Mouse (Mus musculus): ENCODE measurements around the gene Unc13a. TPM values are rescaled to one million over a fixed set of nuclear protein-coding genes. Genes with fewer than 3 reads are reported as not detected.
A peak's percentile ranks its signal among the peaks of the same experiment; 100 is the strongest.

The Unc13a gene
- polyA plus RNA-seq, 1 experiment from 2014 or later = 5.4 TPM

GRCm38 (mm10) chr8:71602666-71603334, 68.8 kb downstream of the Unc13a start:
- H3K9ac ChIP-seq (ENCODE audit: low read length) = no peak overlapping the region
- peaks cover 13% of the 10 kb centered on the region for H3K4me1 ChIP-seq (ENCODE audit: control insufficient read depth, insufficient read depth, low read length)
- 3% methylated on average over 32 of the region's 32 CpGs for WGBS
- no peak overlapping the region for H3K27ac ChIP-seq (ENCODE audit: low read depth, low read length)
- H3K4me3 ChIP-seq (ENCODE audit: low read depth, low read length) = peak overlapping the region; percentile 20
- DNase-seq (ENCODE audit: low spot score, missing footprints) (peak; percentile 93), ATAC-seq (ENCODE audit: low FRiP score) (peak; percentile 72)
- peak overlapping the region; percentile 38 for H3K4me2 ChIP-seq
- H3K36me3 ChIP-seq (ENCODE audit: control insufficient read depth, insufficient read depth, low read length) = no peaks in the 10 kb centered on the region
- no peaks in the 10 kb centered on the region for H3K9me3 ChIP-seq (ENCODE audit: control insufficient read depth, low read length)
- peaks cover 34% of the 10 kb centered on the region for H3K27me3 ChIP-seq (ENCODE audit: control insufficient read depth, insufficient read depth, low read length)

DNA sequence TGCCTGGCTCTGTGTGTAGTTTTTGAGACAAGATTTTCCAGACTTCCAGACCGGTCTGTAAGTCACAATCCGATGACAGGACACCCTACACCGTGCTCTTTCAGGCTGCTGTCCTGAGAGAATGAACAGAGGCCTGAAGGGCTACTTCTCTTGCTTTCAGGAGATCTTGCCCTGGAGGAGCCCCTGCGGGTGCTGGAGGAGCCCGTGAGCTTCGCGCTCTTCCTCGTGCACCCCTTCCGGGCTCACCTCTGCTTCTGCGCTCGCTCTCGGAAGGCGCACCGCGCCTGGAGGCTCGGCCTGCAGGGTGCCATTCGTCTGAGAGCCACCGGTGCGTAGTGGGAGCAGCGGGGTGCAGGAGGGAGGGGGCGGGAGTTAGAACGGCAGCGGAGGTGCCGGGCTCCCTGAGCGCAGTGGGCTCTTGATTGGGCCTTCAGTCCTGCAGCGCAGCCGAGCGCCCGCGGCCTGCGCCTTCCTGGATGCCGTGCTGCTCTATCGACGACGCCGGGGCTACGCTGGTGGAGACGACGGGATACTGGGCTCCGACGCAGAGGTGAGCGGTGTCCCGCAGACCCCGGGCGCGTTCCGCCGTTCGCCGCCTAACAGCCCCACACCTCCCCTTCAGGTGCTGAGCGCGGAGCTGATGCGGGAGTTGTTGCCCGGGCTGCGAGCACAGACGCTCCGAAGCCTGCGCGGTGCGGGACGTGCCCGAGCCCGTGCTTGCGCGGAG, 69.5 kb downstream of the Unc13a start:
- ATAC-seq (ENCODE audit: low FRiP score) (no peak; the same call in 1 of the 2 replicates), DNase-seq (ENCODE audit: low spot score, missing footprints) (peak; percentile 90)
- Histone ChIP-seq H3K9ac (ENCODE audit: low read length) (no peak overlapping the region), H3K9me3 (ENCODE audit: control insufficient read depth, low read length) (no peaks in the 10 kb centered on the region), H3K36me3 (ENCODE audit: control insufficient read depth, insufficient read depth, low read length) (no peaks in the 10 kb centered on the region), H3K4me3 (ENCODE audit: low read depth, low read length) (peak overlapping the region; percentile 20; the same call in 1 of the 2 replicates), H3K4me1 (ENCODE audit: control insufficient read depth, insufficient read depth, low read length) (peaks cover 13% of the 10 kb centered on the region), H3K4me2 (peak overlapping the region; percentile 38), H3K27me3 (ENCODE audit: control insufficient read depth, insufficient read depth, low read length) (peaks cover 34% of the 10 kb centered on the region), H3K27ac (ENCODE audit: low read depth, low read length) (no peak overlapping the region)
- 3% methylated on average over 64 of the region's 65 CpGs for WGBS

DNA sequence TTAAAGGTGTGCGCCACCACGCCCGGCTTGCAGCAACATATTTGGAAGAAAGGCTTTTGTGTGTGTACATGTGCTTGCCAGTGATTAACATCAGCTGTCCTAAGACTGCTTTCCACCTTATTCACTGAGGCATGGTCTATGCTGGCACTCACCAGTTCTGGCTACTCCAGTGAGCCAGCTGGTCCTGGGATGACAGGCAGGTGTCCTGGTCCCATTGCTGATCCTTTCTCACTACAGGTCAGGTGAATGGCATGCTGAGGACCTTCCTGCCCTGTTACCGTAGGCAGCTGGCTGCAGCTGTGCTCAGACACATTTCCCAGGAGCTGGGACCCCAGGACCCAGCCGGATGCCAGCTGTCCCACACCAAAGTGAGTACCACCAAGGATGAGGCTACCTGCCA, 72.7 kb downstream of the Unc13a start:
- no peaks in the 10 kb centered on the region for H3K36me3 ChIP-seq (ENCODE audit: control insufficient read depth, insufficient read depth, low read length)
- no peaks in the 10 kb centered on the region for H3K9me3 ChIP-seq (ENCODE audit: control insufficient read depth, low read length)
- DNase-seq (ENCODE audit: low spot score, missing footprints) = no peak
- no peak for ATAC-seq (ENCODE audit: low FRiP score)
- peaks cover 21% of the 10 kb centered on the region for H3K4me1 ChIP-seq (ENCODE audit: control insufficient read depth, insufficient read depth, low read length)
- 96% methylated on average over 5 of the region's 5 CpGs for WGBS
- H3K4me3 ChIP-seq (ENCODE audit: low read depth, low read length) = no peak overlapping the region
- no peak overlapping the region for H3K27ac ChIP-seq (ENCODE audit: low read depth, low read length)
- H3K4me2 ChIP-seq = no peak overlapping the region
- no peak overlapping the region for H3K9ac ChIP-seq (ENCODE audit: low read length)
- H3K27me3 ChIP-seq (ENCODE audit: control insufficient read depth, insufficient read depth, low read length) = peaks cover 31% of the 10 kb centered on the region

- Histone ChIP-seq H3K4me3 (ENCODE audit: low read depth, low read length) (no peak overlapping the region), H3K27ac (ENCODE audit: low read depth, low read length) (no peak overlapping the region), H3K4me2 (no peak overlapping the region), H3K9ac (ENCODE audit: low read length) (no peak overlapping the region), H3K36me3 (ENCODE audit: control insufficient read depth, insufficient read depth, low read length) (no peaks in the 10 kb centered on the region), H3K9me3 (ENCODE audit: control insufficient read depth, low read length) (no peaks in the 10 kb centered on the region), H3K4me1 (ENCODE audit: control insufficient read depth, insufficient read depth, low read length) (peaks cover 21% of the 10 kb centered on the region), H3K27me3 (ENCODE audit: control insufficient read depth, insufficient read depth, low read length) (peaks cover 26% of the 10 kb centered on the region)
- DNase-seq (ENCODE audit: low spot score, missing footprints) (no peak), ATAC-seq (ENCODE audit: low FRiP score) (no peak)
Measured at GRCm38 (mm10) chr8:71598375-71598774, 73.2 kb downstream of the Unc13a start.

DNA sequence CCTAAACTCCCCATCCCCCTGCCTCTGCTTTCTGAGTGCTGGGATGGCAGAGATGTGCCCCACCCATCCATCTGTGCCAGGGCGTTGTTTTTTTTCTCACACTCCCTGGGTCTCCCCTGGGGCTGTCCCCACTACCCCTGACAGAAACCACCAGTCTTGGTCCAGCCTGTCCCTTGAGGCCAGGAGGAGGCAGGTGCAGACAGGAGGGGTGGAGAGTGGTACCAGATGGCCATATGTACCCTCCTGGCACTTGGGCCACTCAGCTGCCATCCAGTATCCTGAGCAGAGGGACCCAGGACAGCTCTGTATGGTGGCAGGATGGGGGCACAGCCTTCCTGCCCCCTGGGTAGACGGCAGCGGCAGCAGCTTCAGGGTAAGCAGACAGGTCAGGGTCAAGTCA, 74.1 kb downstream of the Unc13a start, which contains the start of gene Fam129c:
Gene Fam129c, plus strand, starts transcription at position 198 of the 400 bp plus-strand sequence.
- 84% methylated on average over 3 of the region's 3 CpGs for WGBS
- Histone ChIP-seq H3K4me1 (ENCODE audit: control insufficient read depth, insufficient read depth, low read length) (peaks cover 22% of the 10 kb centered on the region), H3K9me3 (ENCODE audit: control insufficient read depth, low read length) (no peaks in the 10 kb centered on the region), H3K27ac (ENCODE audit: low read depth, low read length) (no peak within 1 kb of the TSS; the same call in 1 of the 2 replicates), H3K4me2 (no peak within 1 kb of the TSS), H3K27me3 (ENCODE audit: control insufficient read depth, insufficient read depth, low read length) (peaks cover 17% of the 10 kb centered on the region), H3K9ac (ENCODE audit: low read length) (no peak within 1 kb of the TSS), H3K36me3 (ENCODE audit: control insufficient read depth, insufficient read depth, low read length) (no peaks in the 10 kb centered on the region), H3K4me3 (ENCODE audit: low read depth, low read length) (no peak within 1 kb of the TSS)
- ATAC-seq (ENCODE audit: low FRiP score) (no peak), DNase-seq (ENCODE audit: low spot score, missing footprints) (no peak)

- H3K4me3 ChIP-seq (ENCODE audit: low read depth, low read length) = no peak overlapping the region
- peaks cover 16% of the 10 kb centered on the region for H3K4me1 ChIP-seq (ENCODE audit: control insufficient read depth, insufficient read depth, low read length)
- H3K4me2 ChIP-seq = no peak overlapping the region
- no peak overlapping the region for H3K27ac ChIP-seq (ENCODE audit: low read depth, low read length)
- no peaks in the 10 kb centered on the region for H3K9me3 ChIP-seq (ENCODE audit: control insufficient read depth, low read length)
- DNase-seq (ENCODE audit: low spot score, missing footprints) (no peak), ATAC-seq (ENCODE audit: low FRiP score) (no peak)
- H3K27me3 ChIP-seq (ENCODE audit: control insufficient read depth, insufficient read depth, low read length) = peaks cover 11% of the 10 kb centered on the region
- no peak overlapping the region for H3K9ac ChIP-seq (ENCODE audit: low read length)
- 82% methylated on average over 4 of the region's 4 CpGs for WGBS
- H3K36me3 ChIP-seq (ENCODE audit: control insufficient read depth, insufficient read depth, low read length) = no peaks in the 10 kb centered on the region
Measured at GRCm38 (mm10) chr8:71596798-71597197, 74.8 kb downstream of the Unc13a start.

DNA sequence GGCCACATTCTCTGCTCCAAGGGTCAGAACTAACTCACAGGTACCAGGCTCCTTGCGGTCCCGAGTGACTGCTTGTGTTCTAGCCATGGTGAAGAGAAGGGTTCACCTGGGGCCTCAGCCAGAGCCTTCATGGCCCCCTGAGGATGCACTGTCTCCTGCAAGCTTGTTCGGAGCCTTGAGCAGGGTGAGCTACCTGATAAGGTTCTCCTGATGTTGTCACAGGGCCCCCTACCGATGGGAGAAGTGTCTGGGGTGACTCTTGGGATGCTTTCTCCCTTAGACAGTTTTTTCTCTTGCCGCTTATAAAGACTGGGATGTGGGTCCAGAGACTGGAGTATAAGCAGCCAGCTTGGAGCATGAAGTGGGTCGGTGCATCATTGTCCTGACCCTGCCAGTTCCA, 75.2 kb downstream of the Unc13a start:
- ATAC-seq (ENCODE audit: low FRiP score) (no peak), DNase-seq (ENCODE audit: low spot score, missing footprints) (no peak)
- Histone ChIP-seq H3K9me3 (ENCODE audit: control insufficient read depth, low read length) (no peaks in the 10 kb centered on the region), H3K4me1 (ENCODE audit: control insufficient read depth, insufficient read depth, low read length) (peaks cover 17% of the 10 kb centered on the region), H3K27me3 (ENCODE audit: control insufficient read depth, insufficient read depth, low read length) (peaks cover 7% of the 10 kb centered on the region; the same call in 1 of the 2 replicates), H3K9ac (ENCODE audit: low read length) (peak overlapping the region; percentile 20; the same call in 1 of the 2 replicates), H3K27ac (ENCODE audit: low read depth, low read length) (peak overlapping the region; percentile 9; the same call in 1 of the 2 replicates), H3K36me3 (ENCODE audit: control insufficient read depth, insufficient read depth, low read length) (no peaks in the 10 kb centered on the region), H3K4me3 (ENCODE audit: low read depth, low read length) (no peak overlapping the region), H3K4me2 (no peak overlapping the region)
- WGBS = 59% methylated on average over 6 of the region's 6 CpGs

DNA sequence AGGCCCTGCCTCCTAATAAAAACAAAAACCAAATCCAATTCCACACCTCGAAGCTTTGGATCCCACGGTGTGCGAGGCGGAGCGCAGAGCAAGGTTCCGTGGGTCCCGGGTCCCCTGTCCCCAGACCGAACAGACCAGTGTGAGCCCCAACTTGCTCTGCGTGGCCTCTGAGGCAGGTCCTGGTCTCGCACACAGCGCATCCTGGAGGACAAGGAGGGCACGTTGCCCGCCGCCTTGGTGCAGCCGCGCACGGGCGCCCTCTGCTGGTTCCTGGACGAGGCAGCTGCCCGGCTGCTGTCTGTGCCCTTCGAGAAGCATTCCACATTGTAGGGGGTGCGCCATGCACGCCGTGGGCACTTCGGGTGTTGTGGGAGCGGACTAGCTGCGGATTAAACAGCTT, 75.7 kb downstream of the Unc13a start:
- H3K9me3 ChIP-seq (ENCODE audit: control insufficient read depth, low read length) = no peaks in the 10 kb centered on the region
- peaks cover 3% of the 10 kb centered on the region; the same call in 1 of the 2 replicates for H3K27me3 ChIP-seq (ENCODE audit: control insufficient read depth, insufficient read depth, low read length)
- H3K4me1 ChIP-seq (ENCODE audit: control insufficient read depth, insufficient read depth, low read length) = peaks cover 22% of the 10 kb centered on the region
- DNase-seq (ENCODE audit: low spot score, missing footprints) (peak; percentile 98), ATAC-seq (ENCODE audit: low FRiP score) (peak; percentile 33)
- H3K36me3 ChIP-seq (ENCODE audit: control insufficient read depth, insufficient read depth, low read length) = no peaks in the 10 kb centered on the region
- 0 out of 2 replicates have a peak overlapping the region, but pooled peaks have one; percentile 9 for H3K27ac ChIP-seq (ENCODE audit: low read depth, low read length)
- peak overlapping the region; percentile 20 for H3K9ac ChIP-seq (ENCODE audit: low read length)
- no peak overlapping the region for H3K4me3 ChIP-seq (ENCODE audit: low read depth, low read length)
- no peak overlapping the region; the same call in 1 of the 2 replicates for H3K4me2 ChIP-seq
- WGBS = 10% methylated on average over 27 of the region's 27 CpGs

- DNase-seq (ENCODE audit: low spot score, missing footprints) (no peak), ATAC-seq (ENCODE audit: low FRiP score) (no peak)
- Histone ChIP-seq H3K27ac (ENCODE audit: low read depth, low read length) (no peak overlapping the region), H3K4me2 (no peak overlapping the region), H3K4me3 (ENCODE audit: low read depth, low read length) (no peak overlapping the region), H3K9me3 (ENCODE audit: control insufficient read depth, low read length) (no peaks in the 10 kb centered on the region), H3K36me3 (ENCODE audit: control insufficient read depth, insufficient read depth, low read length) (no peaks in the 10 kb centered on the region), H3K27me3 (ENCODE audit: control insufficient read depth, insufficient read depth, low read length) (no peaks in the 10 kb centered on the region), H3K9ac (ENCODE audit: low read length) (no peak overlapping the region), H3K4me1 (ENCODE audit: control insufficient read depth, insufficient read depth, low read length) (peaks cover 22% of the 10 kb centered on the region)
- WGBS = 91% methylated on average over 4 of the region's 4 CpGs
Measured at GRCm38 (mm10) chr8:71594324-71594722, 77.2 kb downstream of the Unc13a start.

Data from midbrain, embryonic 11.5 days (tissue).